Mouse (Mus musculus): ENCODE measurements at regions not wholly inside any gene's neighbourhood (a gene's known extent, or its start where the extent isn't known, plus 50 kb on each side); places are given as distances from the start of the nearest gene placed in this dataset.

DNA sequence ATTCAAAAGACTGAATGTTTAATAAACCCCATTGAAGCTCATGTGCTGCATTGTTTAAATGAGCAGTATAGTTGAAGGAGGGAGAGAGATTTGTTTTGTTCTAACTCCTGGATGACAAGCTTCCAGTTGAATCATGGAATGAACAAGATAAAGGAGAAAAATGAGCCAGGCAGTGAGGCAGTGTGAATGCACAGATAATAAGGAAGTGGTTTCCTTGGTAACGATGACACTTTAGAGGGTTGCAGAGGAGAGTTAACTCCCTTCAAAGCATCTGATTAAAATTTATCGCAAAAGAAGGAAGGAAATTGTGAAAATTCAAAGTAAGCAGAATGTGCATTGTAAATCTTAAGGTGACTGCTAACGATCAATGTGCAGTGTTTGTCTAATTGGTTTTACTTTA, 346.9 kb upstream of the Kynu start:
- H3K27ac ChIP-seq (ENCODE audit: control insufficient read depth, low read depth, low read length), result no peak overlapping the region
- H3K79me2 ChIP-seq (ENCODE audit: control insufficient read depth, insufficient read depth, low read length, poor library complexity), result no peaks in the 10 kb centered on the region
- no peaks in the 10 kb centered on the region for H3K27me3 ChIP-seq (ENCODE audit: control insufficient read depth in 1 of 2, insufficient read depth in 2 of 2, low read length in 2 of 2)
- TF ChIP-seq EP300 (IDR thresholded peaks at IDR 0.05; ENCODE audit: low read depth in 1 of 2, low read length in 2 of 2) (peak; percentile 56 to 63; a peak in 2 of 4 replicates), BHLHE40 (IDR thresholded peaks at IDR 0.05; ENCODE audit: borderline replicate concordance, low read depth, low read length) (no peak), MAFK (IDR thresholded peaks at IDR 0.05; ENCODE audit: borderline replicate concordance, low read depth, low read length) (peak; percentile 23; the same call in 1 of the 2 replicates), NRF1 (IDR thresholded peaks at IDR 0.05; ENCODE audit: insufficient read depth, low read depth, low read length, poor library complexity, severe bottlenecking) (no peak), HCFC1 (IDR thresholded peaks at IDR 0.05; ENCODE audit: low read depth, low read length) (no peak), UBTF (IDR thresholded peaks at IDR 0.05; ENCODE audit: borderline replicate concordance, insufficient read depth, low read depth, low read length) (no peak), KAT2A (conservative IDR thresholded peaks at IDR 0.05; ENCODE audit: low read depth, low read length) (no peak), ETS1 (IDR thresholded peaks at IDR 0.05; ENCODE audit: low read depth, low read length) (no peak), SIN3A (IDR thresholded peaks at IDR 0.05; ENCODE audit: low read length) (no peak), TCF12 (IDR thresholded peaks at IDR 0.05; ENCODE audit: low read depth, low read length) (0 out of 2 replicates have a peak, but pooled peaks have one; percentile 11), RCOR1 (IDR thresholded peaks at IDR 0.05; ENCODE audit: low read depth, low read length) (peak; percentile 43; the same call in 1 of the 2 replicates), GATA1 (IDR thresholded peaks at IDR 0.05; ENCODE audit: low read depth, low read length) (peak; percentile 37)
- no peak overlapping the region for H3K9ac ChIP-seq (ENCODE audit: control insufficient read depth, low read depth, low read length, poor library complexity, severe bottlenecking)
- H3K4me3 ChIP-seq (ENCODE audit: control insufficient read depth in 1 of 2, insufficient read depth in 1 of 2, low read depth in 2 of 2, low read length in 2 of 2), result no peak overlapping the region
- peak; percentile 50 for DNase-seq (ENCODE audit: low read depth, low spot score)
- H3K9me3 ChIP-seq (replicated peaks; ENCODE audit: insufficient read depth, low read length), result no peaks in the 10 kb centered on the region
- peaks cover 0 to 5% of the 10 kb centered on the region in 2 experiments; a peak in 2 of 4 replicates for H3K36me3 ChIP-seq (ENCODE audit: control insufficient read depth in 1 of 2, insufficient read depth in 2 of 2, low read length in 2 of 2)
- no peaks in the 10 kb centered on the region for H3K4me1 ChIP-seq (ENCODE audit: control insufficient read depth in 1 of 2, insufficient read depth in 2 of 2, low read length in 2 of 2)

DNA sequence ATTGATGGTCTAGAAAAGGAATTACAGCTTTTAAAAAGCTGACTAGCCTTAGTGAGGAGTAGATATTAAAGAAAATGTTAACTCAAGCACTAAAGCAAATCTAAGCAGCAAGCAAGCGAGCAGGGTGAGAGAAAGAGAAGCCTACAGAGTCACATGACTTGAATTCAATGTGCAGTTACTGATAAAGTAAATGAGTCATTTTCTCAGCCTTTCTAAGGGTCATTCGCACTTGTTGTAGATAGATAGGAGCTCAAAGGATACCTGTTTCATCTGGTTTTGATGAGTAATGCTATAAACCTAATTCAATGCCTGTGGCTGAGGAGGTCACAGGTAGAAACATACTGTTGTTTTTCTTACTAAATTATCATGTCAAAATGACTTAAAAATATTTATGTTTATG, 341.2 kb upstream of the Kynu start:
- DNase-seq (ENCODE audit: low read depth, low spot score), result peak; percentile 50
- no peak overlapping the region for H3K27ac ChIP-seq (ENCODE audit: control insufficient read depth, low read depth, low read length)
- no peak overlapping the region for H3K9ac ChIP-seq (ENCODE audit: control insufficient read depth, low read depth, low read length, poor library complexity, severe bottlenecking)
- no peaks in the 10 kb centered on the region for H3K36me3 ChIP-seq (ENCODE audit: control insufficient read depth in 1 of 2, insufficient read depth in 2 of 2, low read length in 2 of 2)
- H3K79me2 ChIP-seq (ENCODE audit: control insufficient read depth, insufficient read depth, low read length, poor library complexity), result no peaks in the 10 kb centered on the region
- no peaks in the 10 kb centered on the region for H3K4me1 ChIP-seq (ENCODE audit: control insufficient read depth in 1 of 2, insufficient read depth in 2 of 2, low read length in 2 of 2)
- no peak overlapping the region for H3K4me3 ChIP-seq (ENCODE audit: control insufficient read depth in 1 of 2, insufficient read depth in 1 of 2, low read depth in 2 of 2, low read length in 2 of 2)
- H3K27me3 ChIP-seq (ENCODE audit: control insufficient read depth in 1 of 2, insufficient read depth in 2 of 2, low read length in 2 of 2), result no peaks in the 10 kb centered on the region
- no peaks in the 10 kb centered on the region for H3K9me3 ChIP-seq (replicated peaks; ENCODE audit: insufficient read depth, low read length)
- peak; percentile 64 to 73 for TF ChIP-seq EP300 (IDR thresholded peaks at IDR 0.05; ENCODE audit: low read depth in 1 of 2, low read length in 2 of 2)
- TF ChIP-seq ZKSCAN1 (IDR thresholded peaks at IDR 0.05; ENCODE audit: low read depth, low read length), result no peak
- TF ChIP-seq HCFC1 (IDR thresholded peaks at IDR 0.05; ENCODE audit: low read depth, low read length), result no peak
- no peak for TF ChIP-seq MYB (IDR thresholded peaks at IDR 0.05; ENCODE audit: low read depth, low read length)
- no peak for TF ChIP-seq CHD1 (IDR thresholded peaks at IDR 0.05; ENCODE audit: low read depth, low read length)
- no peak for TF ChIP-seq KAT2A (conservative IDR thresholded peaks at IDR 0.05; ENCODE audit: low read depth, low read length)
- no peak for TF ChIP-seq CHD2 (IDR thresholded peaks at IDR 0.05; ENCODE audit: low read length)
- TF ChIP-seq GATA1 (IDR thresholded peaks at IDR 0.05; ENCODE audit: low read depth, low read length), result peak; percentile 68
- no peak for TF ChIP-seq CTCF (IDR thresholded peaks at IDR 0.05 in 2 of 3, conservative IDR thresholded peaks at IDR 0.05 in 1 of 3; ENCODE audit: control insufficient read depth in 1 of 3, insufficient read depth in 1 of 3, low read depth in 2 of 3, low read length in 3 of 3, poor library complexity in 1 of 3, severe bottlenecking in 1 of 3)
- no peak for TF ChIP-seq NRF1 (IDR thresholded peaks at IDR 0.05; ENCODE audit: insufficient read depth, low read depth, low read length, poor library complexity, severe bottlenecking)
- peak; percentile 79 for TF ChIP-seq USF1 (IDR thresholded peaks at IDR 0.05; ENCODE audit: low read depth, low read length)
- TF ChIP-seq ZC3H11A (IDR thresholded peaks at IDR 0.05; ENCODE audit: low read depth, low read length), result no peak
- no peak for TF ChIP-seq MYC (IDR thresholded peaks at IDR 0.05; ENCODE audit: low read depth, low read length)
- peak; percentile 36; the same call in 1 of the 2 replicates for TF ChIP-seq TCF12 (IDR thresholded peaks at IDR 0.05; ENCODE audit: low read depth, low read length)
- 0 out of 2 replicates have a peak, but pooled peaks have one; percentile 49 for TF ChIP-seq BHLHE40 (IDR thresholded peaks at IDR 0.05; ENCODE audit: borderline replicate concordance, low read depth, low read length)
- no peak for TF ChIP-seq POLR2A (IDR thresholded peaks at IDR 0.05; ENCODE audit: control insufficient read depth in 1 of 2, insufficient read depth in 1 of 2, low read depth in 1 of 2, low read length in 2 of 2, poor library complexity in 1 of 2)
- TF ChIP-seq POLR2AphosphoS2 (IDR thresholded peaks at IDR 0.05; ENCODE audit: low read length), result no peak
- no peak for TF ChIP-seq RAD21 (IDR thresholded peaks at IDR 0.05; ENCODE audit: low read depth, low read length)
- TF ChIP-seq ZMIZ1 (IDR thresholded peaks at IDR 0.05; ENCODE audit: low read depth, low read length), result no peak
- no peak for TF ChIP-seq SMC3 (IDR thresholded peaks at IDR 0.05; ENCODE audit: low read depth, low read length)
- TF ChIP-seq E2F4 (IDR thresholded peaks at IDR 0.05; ENCODE audit: borderline replicate concordance, low read depth, low read length), result no peak
- TF ChIP-seq TBP (IDR thresholded peaks at IDR 0.05; ENCODE audit: low read depth, low read length), result no peak
- TF ChIP-seq MAFK (IDR thresholded peaks at IDR 0.05; ENCODE audit: borderline replicate concordance, low read depth, low read length), result no peak
- no peak for TF ChIP-seq MXI1 (IDR thresholded peaks at IDR 0.05; ENCODE audit: low read depth, low read length)
- no peak for TF ChIP-seq RCOR1 (IDR thresholded peaks at IDR 0.05; ENCODE audit: low read depth, low read length)
- TF ChIP-seq MAZ (IDR thresholded peaks at IDR 0.05; ENCODE audit: low read depth, low read length), result no peak
- TF ChIP-seq SIN3A (IDR thresholded peaks at IDR 0.05; ENCODE audit: low read length), result no peak
- no peak for TF ChIP-seq NELFE (IDR thresholded peaks at IDR 0.05; ENCODE audit: low read depth, low read length)
- 0 out of 2 replicates have a peak, but pooled peaks have one; percentile 36 for TF ChIP-seq ETS1 (IDR thresholded peaks at IDR 0.05; ENCODE audit: low read depth, low read length)
